Mouse (Mus musculus): Measurements from ENCODE around the gene Samd14.
"Not testable (repeated sequence)": the region's sequence is repeated elsewhere in the genome, so short reads cannot be mapped to it uniquely, and the experiment has no call there.

- not testable (repeated sequence) for TF ChIP-seq POLR2A (IDR thresholded peaks at IDR 0.05; ENCODE audit: low read depth, low read length); CTCF (IDR thresholded peaks at IDR 0.05; ENCODE audit: borderline replicate concordance, insufficient read depth, low read length)
Measured at GRCm38 (mm10) chr11:95010841-95011403, 1.2 kb downstream of the Samd14 start.

All from embryonic fibroblast, embryonic 13.5 days (primary cell).